Mouse (Mus musculus): ENCODE measurements around the gene Ccl4.

Gene Ccl4

DNA sequence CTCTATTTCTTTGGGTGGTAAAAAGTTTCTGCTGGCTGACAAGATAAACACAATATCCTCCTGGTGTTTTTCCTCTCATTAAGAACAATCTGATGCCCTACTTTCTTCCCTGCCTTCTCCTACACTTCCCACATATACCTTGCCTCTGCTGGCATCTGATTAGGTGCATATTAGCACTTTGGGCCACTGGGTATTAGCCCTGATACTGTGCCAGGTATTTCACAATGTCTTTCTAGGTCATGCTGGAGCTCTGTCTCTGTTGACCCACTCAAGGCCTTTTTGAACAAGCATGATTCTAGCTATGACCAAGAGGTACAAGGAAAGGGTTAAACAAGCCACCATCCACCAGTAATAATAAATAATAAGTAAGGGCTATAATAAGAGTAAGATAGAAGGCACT lies 9.4 kb downstream of the Ccl4 start:
- no peak for DNase-seq (ENCODE audit: low spot score)

DNA sequence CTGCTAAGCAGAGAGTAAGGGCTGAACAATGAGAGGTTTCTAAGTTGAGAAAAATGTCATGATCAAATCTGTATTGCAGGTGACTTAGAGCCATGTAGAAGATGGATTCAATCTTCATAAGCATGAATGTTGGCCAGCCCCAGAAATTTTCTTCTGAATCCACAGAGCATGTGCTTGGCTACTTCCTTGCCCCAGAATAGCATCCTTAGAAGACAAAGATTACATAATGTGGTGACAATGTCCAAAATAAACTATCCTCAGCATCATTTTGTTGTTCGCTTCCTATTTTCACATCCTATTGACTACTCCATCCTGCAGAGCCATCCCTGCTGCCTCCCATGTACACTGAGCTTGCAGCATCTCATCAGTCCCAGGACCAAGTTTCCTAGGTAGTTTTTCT lies 13.3 kb downstream of the Ccl4 start:
- DNase-seq (ENCODE audit: low spot score): no peak

DNA sequence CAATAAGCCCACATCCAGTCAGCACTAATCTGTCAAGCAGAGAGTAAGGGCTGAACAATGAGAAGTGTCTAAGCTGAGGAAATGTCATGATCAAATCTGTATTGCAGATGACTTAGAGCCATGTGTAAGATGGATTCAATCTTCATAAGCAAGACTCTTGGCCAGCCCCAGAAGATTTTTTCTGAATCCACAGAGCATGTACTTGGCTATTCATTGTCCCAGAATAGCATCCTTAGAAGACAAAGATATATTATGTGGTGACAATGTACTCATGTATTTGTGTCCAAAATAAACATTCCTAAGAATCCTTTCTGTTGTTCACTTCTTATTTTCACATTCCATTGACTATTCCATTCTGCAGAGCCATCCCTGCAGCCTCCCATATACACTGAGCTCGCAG lies 27.5 kb downstream of the Ccl4 start:
- no peak for DNase-seq (ENCODE audit: low spot score)

DNA sequence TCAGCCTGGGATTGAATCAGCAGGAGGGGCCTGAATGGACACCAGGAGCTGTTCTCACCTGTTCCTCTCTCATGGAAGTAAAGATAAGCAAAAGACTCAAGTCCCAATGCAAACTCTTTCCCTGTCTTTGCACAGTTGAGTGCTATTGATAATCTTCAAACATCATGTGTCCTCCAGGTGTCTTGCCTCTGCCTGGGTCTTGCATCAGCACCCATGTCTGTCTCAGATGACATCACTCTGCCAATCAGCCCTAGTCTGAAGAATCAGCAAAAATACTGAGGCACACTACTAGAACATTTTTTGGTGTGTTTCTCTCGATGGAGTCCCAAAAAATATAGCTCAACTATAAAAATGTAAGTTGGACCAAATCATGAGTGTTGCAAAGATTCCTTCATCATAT lies 29.6 kb downstream of the Ccl4 start:
- DNase-seq (ENCODE audit: low spot score): no peak

DNA sequence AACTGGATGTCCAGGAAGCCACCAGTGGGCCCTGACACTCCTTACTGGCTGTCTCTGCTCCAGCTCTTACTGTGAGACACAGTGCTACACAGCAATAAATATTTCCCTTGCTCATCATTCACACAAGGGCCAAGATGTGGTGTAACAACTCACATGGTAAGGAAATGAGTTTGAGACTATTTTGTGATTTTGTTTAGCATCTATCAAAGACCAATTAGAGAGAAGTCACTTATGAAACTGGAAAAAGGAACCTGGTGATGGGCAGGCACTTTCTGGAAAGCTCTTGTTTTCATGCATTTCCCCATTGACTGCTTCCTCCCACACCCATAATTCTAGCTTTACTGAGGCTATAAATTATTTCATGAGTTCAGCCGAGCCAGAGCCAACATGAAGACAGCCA lies 41.3 kb downstream of the Ccl4 start, which contains the start of gene Wfdc17:
Wfdc17 (plus strand) TSS at position 287 of the 400 bp plus-strand sequence.
- no peak for DNase-seq (ENCODE audit: low spot score)

DNA sequence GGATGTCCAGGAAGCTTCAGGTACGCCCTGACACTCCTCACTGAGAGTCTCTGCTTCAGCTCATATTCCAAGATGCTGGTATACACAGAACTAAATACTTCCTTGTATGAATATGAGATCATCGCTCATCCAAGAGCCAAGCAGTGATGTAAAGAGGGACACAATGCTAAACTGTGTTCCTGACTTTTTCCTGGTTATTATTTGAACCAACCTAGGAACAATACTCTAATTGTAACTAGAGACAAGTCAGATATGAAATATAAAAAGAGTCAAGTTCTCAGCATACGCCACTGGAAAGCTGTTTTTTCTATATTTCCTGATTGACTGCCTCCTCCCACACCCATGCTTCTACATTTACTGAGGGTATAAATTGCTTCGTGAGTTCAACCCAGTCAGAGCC lies 46.3 kb downstream of the Ccl4 start, which contains the start of gene Wfdc18:
Wfdc18 (plus strand) TSS at position 301 of the 400 bp plus-strand sequence.
- DNase-seq (ENCODE audit: low spot score): no peak

DNA sequence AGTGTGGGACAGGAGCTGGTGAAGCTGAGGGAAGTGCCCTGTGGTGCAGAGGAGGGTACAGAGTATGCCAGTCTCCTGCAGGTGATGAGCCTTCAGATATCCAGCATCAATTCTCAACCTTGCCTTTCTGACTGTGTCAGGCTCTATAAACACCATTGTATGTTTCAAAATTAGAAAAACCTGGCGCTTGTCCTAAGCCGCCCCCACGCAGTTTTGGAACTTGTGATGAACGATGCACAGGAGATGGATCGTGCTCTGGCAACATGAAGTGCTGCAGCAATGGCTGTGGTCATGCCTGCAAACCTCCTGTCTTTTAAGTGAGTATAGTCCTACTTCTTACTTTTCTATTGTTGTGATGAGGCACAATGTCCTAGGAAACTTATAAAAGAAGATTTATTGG lies 47.3 kb downstream of the Ccl4 start:
- no peak for DNase-seq (ENCODE audit: low spot score)

DNA sequence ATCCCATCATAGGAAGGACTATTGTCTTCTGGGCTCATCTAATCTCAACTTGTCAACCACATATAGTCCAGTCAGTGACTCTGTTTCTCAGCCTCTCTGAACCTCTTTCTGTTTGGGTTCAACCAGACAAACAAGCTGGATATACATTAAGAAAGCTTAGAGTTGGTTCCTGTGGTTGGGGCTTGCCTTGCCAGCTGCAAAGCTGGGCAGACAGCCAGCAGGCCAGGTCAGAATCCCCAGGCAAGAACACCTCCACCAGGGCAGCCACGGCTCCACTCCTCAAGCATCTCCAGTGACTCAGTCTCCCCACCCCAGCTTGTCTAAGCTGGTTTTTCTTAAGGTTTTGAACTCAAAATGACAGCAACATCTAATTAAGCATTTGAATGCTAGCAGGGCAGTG lies 50.3 kb downstream of the Ccl4 start:
- DNase-seq (ENCODE audit: low spot score): no peak

DNA sequence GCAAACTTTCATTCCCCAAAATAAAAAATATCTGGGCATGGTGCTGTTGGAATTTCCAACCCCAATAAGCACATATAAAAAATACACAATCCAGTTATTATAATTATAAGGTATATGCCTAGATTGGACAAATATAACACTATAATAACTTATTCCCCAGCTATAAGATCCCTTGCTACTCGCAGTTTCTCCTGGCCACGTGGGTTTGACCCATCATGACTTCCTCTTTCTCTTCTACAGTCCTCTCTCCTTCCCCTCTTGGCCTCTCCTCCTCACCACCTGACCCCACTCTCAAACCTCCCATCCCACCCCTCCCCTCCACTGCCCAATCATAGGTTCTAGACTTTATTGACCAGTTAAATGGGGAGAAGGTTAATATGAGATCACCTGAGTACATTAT lies 51.5 kb downstream of the Ccl4 start:
- DNase-seq (ENCODE audit: low spot score): no peak

All from ovary, postnatal 36 days (tissue).